Mouse (Mus musculus) heart, adult 9 months (tissue): ENCODE measurements at regions not wholly inside any gene's neighbourhood (a gene's known extent, or its start where the extent isn't known, plus 50 kb on each side); places are given as distances from the start of the nearest gene placed in this dataset.
A peak's percentile ranks its signal among the peaks of the same experiment; 100 is the strongest.

Source experiments
- DNase-seq, 2 experiments: peaks; one replicate each; pipeline ENCODE4 v3.0.0; 2022; ENCODE audit warnings: low spot score in 2 of 2

DNA sequence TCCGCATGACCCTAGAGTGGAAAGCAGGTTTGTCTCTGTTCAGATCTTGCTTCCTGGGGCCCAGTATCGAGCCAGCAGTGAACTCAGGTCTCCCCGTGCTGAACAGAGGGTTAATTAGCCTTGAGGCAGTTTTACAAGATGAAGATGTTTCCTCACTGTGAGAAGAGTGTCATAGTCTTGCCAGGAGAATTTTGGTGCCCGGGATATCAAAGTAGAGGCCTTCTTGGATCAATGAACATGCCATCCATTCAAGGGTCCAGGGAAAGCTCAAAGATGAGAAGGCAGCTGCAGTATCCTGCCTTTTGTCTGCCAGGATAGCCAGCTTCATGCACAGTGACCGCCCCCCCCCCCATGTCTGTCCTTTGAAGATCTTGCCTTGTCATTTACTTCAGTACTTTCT is 114.2 kb upstream of the Mylip start:
- DNase-seq = no peak

DNA sequence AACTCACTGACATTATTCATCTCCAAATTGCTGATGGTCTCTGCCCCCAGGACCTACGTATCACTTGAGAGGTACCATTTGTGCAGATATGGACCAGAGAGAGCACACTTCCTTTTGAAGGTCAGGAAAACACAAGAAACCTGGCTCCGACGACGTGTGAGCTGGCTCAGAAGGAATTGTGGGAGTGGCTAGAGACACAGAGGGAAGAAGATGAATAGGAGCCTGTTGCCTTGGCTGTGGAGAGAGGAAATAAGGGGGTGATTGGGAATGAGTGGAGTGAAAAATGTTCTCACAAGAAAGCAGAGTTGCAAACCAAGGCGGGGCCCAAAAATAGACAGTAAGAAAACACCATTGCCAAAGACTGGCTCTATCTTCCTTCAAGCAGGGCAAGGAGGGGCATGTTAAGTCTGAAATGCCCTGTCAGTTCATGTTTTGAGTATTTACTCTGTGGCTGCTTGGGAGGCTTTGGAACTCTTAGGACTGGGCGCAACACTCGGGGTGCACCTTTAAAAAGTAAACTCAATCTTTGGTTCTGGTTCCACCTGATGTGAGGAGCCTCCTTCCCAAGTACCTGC is 111.6 kb upstream of the Mylip start:
- peak; percentile 23 to 30 for DNase-seq

DNA sequence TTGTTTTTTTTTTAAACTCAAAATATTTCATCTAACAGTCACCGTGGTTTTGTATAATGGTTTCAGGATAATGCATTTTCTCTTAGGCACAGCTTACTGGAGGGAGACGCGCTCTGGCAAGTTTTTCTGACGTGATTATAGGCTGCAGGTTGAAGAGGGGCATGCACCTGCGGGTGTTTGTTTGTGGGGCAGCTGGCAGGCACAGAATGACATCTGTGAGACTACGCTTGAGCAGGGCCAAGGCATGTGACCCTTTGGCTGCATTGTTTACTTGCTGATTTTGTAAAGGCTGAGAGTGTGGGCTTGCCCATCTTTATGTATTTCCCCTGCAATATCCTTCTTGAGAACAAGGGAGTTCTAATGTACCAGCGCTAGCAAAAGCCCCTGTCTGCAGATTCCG is 108.4 kb upstream of the Mylip start:
- DNase-seq = no peak

DNA sequence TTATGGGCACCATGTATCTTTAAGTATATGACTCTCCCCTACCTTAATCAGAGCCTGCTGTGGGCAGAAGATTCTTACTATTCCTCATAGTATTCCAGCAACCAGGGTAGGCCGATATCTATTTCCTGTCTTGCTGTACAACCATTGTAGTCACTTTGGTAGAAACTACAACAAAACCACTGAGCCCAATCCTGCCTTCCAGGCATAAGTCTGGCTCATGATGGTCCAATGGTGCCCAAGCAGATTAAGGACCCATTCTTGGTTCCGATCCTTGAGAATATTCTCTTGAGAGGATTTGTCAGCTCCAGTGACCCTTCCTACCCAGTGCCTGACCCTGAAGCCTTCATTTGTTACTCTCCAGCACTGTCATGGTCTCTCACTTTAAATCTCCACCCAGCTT is 102.9 kb upstream of the Mylip start:
- no peak for DNase-seq

DNA sequence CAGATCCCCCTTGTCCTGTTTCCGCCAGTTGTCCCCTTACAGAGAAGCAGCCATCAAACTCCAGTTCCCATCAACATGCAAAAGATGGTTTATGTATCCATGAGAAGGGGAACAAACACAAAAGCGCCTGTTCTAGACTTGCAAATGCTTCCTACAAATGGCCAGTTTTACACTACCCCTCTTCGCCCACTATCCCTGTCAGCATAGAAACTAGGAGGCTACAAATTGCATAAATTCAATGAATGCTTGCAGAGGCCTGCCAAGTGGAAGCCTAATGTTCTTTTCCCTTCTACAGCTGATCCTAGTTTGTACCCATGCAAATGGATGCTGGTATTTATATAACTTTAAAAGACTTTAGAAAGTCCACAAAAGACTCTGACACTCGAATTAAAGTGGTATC is 102.3 kb upstream of the Mylip start:
- DNase-seq = no peak

DNA sequence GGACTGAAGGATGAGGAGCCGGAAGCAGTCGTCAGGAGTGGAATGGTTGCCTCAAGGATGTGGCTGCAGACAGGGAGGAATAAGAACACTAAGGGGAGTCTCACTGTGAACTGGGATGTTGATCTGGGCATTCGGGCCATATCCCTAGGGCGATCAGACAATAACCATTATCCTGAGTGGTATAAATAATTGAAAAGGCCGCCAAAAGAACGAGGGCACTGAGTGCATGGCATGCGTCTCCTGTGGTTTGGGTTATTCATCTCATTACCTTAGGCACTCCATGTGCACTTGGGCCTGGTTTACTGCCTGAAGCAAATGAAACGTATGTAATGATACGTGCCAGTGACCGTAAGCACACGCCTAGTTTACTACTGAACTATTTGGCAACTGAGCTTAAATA is 99.6 kb upstream of the Mylip start:
- DNase-seq = no peak

DNA sequence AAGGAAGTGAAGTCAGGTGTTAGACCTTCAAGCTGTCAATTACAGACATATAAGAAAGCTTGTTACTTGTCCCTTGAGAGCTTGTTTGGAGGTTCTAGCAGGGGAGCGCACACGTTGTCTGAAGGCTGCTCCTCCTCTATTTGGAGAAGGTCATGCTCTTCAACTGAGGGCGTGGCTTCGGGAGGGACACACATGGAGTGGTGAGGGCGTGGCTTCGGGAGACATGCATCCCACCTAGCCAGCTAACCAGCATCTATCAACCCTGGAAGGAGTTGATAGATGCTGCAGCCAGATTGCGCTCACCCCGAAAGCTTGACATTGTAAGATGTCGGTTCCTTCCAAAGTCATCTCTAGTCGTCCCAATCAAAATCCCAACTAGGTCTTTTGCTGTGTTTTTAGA is 94.9 kb upstream of the Mylip start:
- no peak for DNase-seq

DNA sequence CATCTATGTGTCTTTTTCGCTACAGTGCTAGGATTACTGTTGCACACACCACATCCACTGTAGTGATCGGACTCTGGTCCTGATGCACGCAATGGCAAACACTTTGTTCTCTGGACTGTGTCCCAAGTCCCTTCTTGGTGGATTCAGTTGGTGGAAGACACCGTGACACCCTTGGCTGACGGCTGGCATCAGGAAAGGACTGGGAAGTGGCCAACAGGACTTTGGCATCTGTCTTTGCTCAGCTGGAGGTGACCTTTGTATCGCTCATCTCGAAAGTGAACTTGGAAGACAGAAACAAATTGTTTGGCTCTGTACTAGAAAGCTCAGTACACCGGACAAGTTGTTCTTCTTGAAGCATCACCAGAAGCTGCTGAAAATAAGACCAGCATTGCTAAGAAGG is 88.9 kb upstream of the Mylip start:
- DNase-seq = no peak

DNA sequence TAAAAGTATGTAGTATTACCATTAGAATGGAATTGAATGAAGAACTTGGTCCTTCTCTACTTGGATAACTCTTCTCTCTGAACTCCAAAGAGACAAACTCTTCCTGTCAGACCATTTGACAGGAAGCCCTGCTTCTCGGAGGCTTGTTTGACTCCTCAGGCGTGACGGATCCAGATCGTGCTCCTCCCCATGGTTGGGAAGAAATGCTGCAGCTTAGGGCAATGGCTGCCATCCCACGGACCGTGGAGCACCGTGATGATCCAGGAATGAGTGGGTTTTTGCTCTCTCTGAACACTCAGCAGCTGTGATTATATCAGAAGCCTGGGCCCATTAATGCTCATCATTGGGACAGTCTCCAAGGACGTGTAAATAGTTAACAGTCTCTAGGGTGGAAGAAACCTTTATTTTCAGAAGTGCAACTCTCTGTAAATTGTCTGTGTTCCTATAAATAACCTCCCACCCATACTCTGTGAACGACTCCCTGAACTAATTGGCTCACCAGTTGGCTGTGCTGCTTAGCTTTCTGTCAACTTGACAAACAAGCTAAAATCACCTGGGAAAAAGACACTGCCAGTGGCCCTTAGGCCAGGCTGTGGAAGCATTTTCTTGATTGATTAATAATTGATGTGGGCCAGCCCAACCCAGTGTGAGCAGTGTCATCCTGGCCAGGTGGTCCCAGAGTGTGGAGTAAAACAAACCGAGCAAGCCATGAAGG is 88.2 kb upstream of the Mylip start:
- DNase-seq = no peak

DNA sequence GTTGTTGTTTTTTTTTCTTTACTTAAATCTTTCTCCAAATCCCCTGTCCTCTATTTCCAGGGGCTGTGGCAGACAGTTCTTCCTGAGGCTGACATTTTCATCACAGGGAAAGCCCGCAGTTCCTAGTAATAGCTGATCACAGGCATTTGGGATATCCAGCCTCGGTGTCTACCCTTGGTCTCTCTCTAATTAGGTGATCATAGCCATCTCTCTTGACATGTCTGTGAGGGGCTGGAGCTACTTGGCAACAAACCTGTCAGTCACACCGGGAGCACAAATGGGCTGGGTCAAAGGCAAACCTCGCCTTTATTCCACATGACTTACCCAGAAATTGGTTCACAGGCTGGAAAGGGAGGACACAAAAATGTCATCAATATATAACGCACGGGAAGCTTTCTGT is 86.7 kb upstream of the Mylip start:
- DNase-seq = no peak

DNA sequence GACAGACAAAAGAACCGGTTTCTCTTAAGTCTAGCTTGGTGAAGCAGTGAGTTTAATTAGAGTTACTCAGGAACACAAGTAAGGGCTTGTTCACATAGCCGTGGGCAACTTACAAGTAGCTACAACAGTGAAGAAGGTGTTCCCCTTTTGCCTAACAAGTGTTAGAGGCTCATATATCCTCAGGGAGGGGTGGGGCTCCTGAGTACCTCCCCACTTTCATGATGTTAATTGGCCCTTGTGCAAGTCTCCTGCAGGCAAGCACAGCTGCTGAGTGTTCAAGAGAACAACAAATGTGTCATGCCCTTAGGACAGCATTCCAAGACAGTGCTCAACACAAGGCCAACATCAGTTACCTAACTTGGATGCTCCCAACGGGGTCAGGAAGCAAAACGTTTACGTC is 83.4 kb upstream of the Mylip start:
- no peak for DNase-seq

DNA sequence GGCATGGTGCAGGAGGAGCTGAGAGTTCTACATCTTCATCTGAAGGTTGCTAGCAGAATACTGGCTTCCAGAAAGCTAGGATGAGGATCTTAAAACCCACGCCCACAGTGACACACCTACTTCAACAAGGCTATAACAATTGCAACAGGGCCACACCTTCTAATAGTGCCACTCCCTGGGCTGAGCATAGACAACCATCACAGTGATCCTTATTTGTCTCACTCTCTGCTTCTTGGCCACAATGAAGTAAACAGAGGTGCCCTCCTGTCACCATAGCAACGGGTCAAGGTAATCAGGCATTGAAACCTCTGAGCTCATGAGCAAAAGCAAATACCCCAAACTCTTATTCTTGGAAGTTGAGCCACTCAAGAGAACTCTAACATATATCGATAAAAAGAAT is 82.3 kb upstream of the Mylip start:
- no peak for DNase-seq

DNA sequence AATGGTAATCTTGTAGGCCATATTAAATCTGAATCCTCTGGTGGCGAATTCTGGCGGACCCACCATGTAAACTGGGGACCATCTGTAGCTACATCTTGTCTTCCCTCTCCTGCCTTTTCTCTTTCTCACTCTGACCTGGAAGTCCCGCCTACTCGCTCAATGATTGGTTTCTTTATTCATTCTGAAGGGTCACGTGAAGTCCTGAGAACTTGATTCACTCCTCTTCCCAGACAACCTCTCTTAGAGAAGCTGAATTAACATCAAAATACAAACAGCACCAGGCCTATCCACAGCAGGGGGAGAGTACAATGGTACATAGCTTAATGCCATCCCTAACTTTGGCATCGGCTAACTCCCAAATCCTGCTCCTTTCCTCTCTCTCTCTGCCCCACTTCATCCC is 69.9 kb upstream of the Mylip start:
- no peak for DNase-seq

DNA sequence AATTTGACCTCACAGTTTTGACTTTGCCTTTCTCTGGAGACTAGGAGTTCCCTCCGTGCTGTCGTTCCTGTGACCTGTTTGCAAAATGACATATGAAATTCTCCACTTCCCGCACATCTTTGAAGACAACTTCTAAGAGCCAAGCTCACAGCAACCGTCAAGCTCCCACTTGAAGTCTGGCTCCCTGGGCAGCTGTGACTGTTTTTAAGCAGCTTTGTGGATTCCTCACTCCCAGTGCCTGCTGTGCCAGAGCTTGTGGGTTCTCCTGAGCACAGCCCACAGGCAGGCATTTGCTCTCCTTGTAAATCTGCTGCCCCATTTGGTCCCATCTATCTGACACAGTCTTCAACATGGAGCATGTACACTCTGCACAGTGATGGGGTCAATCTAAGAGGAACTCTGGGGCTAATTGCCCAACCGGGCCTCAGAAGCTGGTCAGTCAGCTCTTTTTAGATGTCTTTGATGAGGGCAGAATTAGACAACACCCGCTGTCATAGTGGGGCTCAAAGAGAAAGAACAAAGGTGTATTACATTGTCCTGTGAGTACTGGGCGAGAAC is 63.7 kb upstream of the Mylip start:
- DNase-seq = no peak

DNA sequence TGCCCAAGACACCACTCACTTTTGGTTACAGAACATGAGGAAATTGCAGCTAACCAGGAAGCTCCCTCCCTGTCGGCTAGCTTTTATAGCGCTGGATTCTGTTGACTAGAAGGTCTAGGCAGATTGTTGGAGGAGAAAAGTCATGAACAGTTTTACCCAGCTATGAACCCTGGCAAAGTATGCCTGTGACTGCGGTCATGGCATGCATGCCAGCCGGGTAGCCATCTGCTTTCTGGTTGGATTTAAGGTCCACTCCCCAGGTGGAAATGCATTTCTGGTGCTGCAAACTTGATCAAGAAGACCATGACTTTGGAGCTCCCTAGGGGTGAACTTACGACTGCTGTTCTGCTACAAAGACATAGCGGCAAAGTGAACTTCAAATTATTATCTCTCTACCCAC is 62.8 kb upstream of the Mylip start:
- DNase-seq = no peak

DNA sequence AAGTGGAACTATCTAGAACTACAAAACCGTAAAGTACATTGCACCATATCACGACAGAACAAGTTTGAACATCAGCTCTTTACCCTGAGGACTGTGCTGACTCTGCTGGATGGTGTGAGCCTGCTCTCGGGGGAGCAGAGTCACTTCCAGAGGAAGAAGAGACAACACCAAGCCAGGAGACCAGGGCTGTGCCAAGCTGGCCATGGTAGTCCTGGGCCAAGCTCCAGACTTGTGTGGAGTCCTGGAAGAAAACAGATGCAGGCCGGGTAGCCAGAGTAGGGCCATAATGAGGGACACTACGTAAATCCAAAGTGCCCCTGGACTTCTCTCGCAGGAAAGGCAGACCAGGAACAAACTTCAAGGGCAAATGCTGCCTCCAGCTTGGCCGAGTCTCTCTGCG is 59.0 kb upstream of the Mylip start:
- DNase-seq = no peak

DNA sequence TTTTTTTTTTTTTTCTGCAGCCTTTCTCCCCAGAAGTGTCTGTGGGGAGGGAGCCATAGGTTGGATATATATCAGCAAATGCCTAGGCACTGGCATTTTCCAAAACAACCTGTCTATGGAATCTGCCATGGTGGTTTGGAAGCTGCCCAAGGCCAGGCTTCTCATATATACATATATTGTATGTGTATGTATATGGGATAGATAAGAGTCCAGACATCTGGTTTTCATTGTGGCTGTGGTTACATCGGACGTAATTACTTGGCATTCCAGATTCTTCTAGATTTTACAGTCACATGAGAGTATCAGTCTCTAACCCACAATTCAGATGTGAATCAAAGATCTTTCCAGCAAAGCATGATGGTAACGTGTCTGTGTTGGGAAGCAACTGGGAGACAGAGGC is 57.5 kb upstream of the Mylip start:
- no peak for DNase-seq

DNA sequence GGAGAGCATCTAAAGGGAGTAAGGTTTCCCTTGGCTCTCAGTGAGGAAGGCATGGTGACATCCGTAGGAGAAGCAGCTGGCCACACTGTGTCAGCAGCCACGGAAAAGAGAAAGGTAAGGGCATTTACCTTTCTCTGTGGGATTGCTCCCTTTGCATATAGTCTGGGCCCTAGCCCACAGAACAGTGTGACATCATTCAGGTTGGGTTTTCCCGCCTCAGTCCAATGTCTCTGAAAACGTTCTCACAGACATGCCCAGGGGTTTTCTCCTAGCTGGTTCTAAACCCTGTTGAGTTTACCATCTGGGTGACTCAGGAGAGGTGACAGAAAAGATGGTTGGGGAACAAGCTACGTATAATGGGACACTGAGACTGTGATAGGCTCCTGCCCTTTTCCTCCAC is 55.9 kb upstream of the Mylip start:
- no peak for DNase-seq
